Mouse (Mus musculus): Measurements from ENCODE around the gene Rnf26. TPM values are rescaled to one million over a fixed set of nuclear protein-coding genes. Genes with fewer than 3 reads are reported as not detected.

The Rnf26 gene
- polyA plus RNA-seq, 1 experiment from 2014 or later: 18.8 TPM

- WGBS: 60% methylated on average over 3 of the region's 3 CpGs
- TF ChIP-seq CTCF (IDR thresholded peaks at IDR 0.05; ENCODE audit: low read depth): no peak
- Histone ChIP-seq H3K9me3 (ENCODE audit: control insufficient read depth) (no peaks in the 10 kb centered on the region), H3K9ac (ENCODE audit: low read depth, low read length) (no peak overlapping the region), H3K27ac (ENCODE audit: low read depth, low read length) (no peak overlapping the region), H3K36me3 (ENCODE audit: control insufficient read depth, insufficient read depth) (no peaks in the 10 kb centered on the region), H3K4me2 (replicated peaks; ENCODE audit: low read depth) (no peak overlapping the region), H3K4me1 (replicated peaks; ENCODE audit: control insufficient read depth, insufficient read depth, low read length) (0 out of 2 replicates have a peak, but pooled peaks cover 4% of the 10 kb centered on the region), H3K27me3 (replicated peaks; ENCODE audit: control insufficient read depth, insufficient read depth, low read length) (peaks cover 8% of the 10 kb centered on the region; the same call in 1 of the 2 replicates), H3K4me3 (ENCODE audit: low read depth, low read length) (no peak overlapping the region)
- ATAC-seq: no peak
Observed at GRCm38 (mm10) chr9:44127351-44127801, 14.1 kb upstream of the Rnf26 start.

- H3K4me3 ChIP-seq (ENCODE audit: low read depth, low read length): no peak overlapping the region
- WGBS: 83% methylated on average over 3 of the region's 3 CpGs
- no peak for TF ChIP-seq CTCF (IDR thresholded peaks at IDR 0.05; ENCODE audit: low read depth)
- no peak overlapping the region for H3K27ac ChIP-seq (ENCODE audit: low read depth, low read length)
- H3K27me3 ChIP-seq (replicated peaks; ENCODE audit: control insufficient read depth, insufficient read depth, low read length): peaks cover 6% of the 10 kb centered on the region; the same call in 1 of the 2 replicates
- 0 out of 2 replicates have a peak, but pooled peaks cover 4% of the 10 kb centered on the region for H3K4me1 ChIP-seq (replicated peaks; ENCODE audit: control insufficient read depth, insufficient read depth, low read length)
- no peak overlapping the region for H3K4me2 ChIP-seq (replicated peaks; ENCODE audit: low read depth)
- no peaks in the 10 kb centered on the region for H3K9me3 ChIP-seq (ENCODE audit: control insufficient read depth)
- H3K9ac ChIP-seq (ENCODE audit: low read depth, low read length): no peak overlapping the region
- no peak for ATAC-seq
- no peaks in the 10 kb centered on the region for H3K36me3 ChIP-seq (ENCODE audit: control insufficient read depth, insufficient read depth)
Observed at GRCm38 (mm10) chr9:44126746-44127145, 13.4 kb upstream of the Rnf26 start.

- 0 out of 2 replicates have a peak, but pooled peaks cover 6% of the 10 kb centered on the region for H3K27me3 ChIP-seq (replicated peaks; ENCODE audit: control insufficient read depth, insufficient read depth, low read length)
- H3K27ac ChIP-seq (ENCODE audit: low read depth, low read length): no peak overlapping the region; the same call in 1 of the 2 replicates
- ATAC-seq: no peak
- no peak overlapping the region for H3K4me3 ChIP-seq (ENCODE audit: low read depth, low read length)
- peak overlapping the region; percentile 35 for H3K4me2 ChIP-seq (replicated peaks; ENCODE audit: low read depth)
- 27% methylated on average over 18 of the region's 18 CpGs for WGBS
- H3K4me1 ChIP-seq (replicated peaks; ENCODE audit: control insufficient read depth, insufficient read depth, low read length): 0 out of 2 replicates have a peak, but pooled peaks cover 4% of the 10 kb centered on the region
- H3K9ac ChIP-seq (ENCODE audit: low read depth, low read length): no peak overlapping the region
- no peaks in the 10 kb centered on the region for H3K9me3 ChIP-seq (ENCODE audit: control insufficient read depth)
- TF ChIP-seq CTCF (IDR thresholded peaks at IDR 0.05; ENCODE audit: low read depth): peak; percentile 94
- no peaks in the 10 kb centered on the region for H3K36me3 ChIP-seq (ENCODE audit: control insufficient read depth, insufficient read depth)
Observed at GRCm38 (mm10) chr9:44125546-44126428, 12.5 kb upstream of the Rnf26 start.

- H3K9me3 ChIP-seq (ENCODE audit: control insufficient read depth): no peaks in the 10 kb centered on the region
- 76% methylated on average over 5 of the region's 5 CpGs for WGBS
- H3K4me3 ChIP-seq (ENCODE audit: low read depth, low read length): no peak overlapping the region
- no peaks in the 10 kb centered on the region for H3K36me3 ChIP-seq (ENCODE audit: control insufficient read depth, insufficient read depth)
- 0 out of 2 replicates have a peak, but pooled peaks cover 4% of the 10 kb centered on the region for H3K4me1 ChIP-seq (replicated peaks; ENCODE audit: control insufficient read depth, insufficient read depth, low read length)
- H3K4me2 ChIP-seq (replicated peaks; ENCODE audit: low read depth): no peak overlapping the region
- no peak overlapping the region for H3K9ac ChIP-seq (ENCODE audit: low read depth, low read length)
- 0 out of 2 replicates have a peak, but pooled peaks cover 2% of the 10 kb centered on the region for H3K27me3 ChIP-seq (replicated peaks; ENCODE audit: control insufficient read depth, insufficient read depth, low read length)
- no peak for TF ChIP-seq CTCF (IDR thresholded peaks at IDR 0.05; ENCODE audit: low read depth)
- ATAC-seq: no peak
- no peak overlapping the region for H3K27ac ChIP-seq (ENCODE audit: low read depth, low read length)
Observed at GRCm38 (mm10) chr9:44125026-44125425, 11.7 kb upstream of the Rnf26 start.

- Histone ChIP-seq H3K4me1 (replicated peaks; ENCODE audit: control insufficient read depth, insufficient read depth, low read length) (0 out of 2 replicates have a peak, but pooled peaks cover 4% of the 10 kb centered on the region), H3K9ac (ENCODE audit: low read depth, low read length) (no peak overlapping the region), H3K4me3 (ENCODE audit: low read depth, low read length) (no peak overlapping the region), H3K36me3 (ENCODE audit: control insufficient read depth, insufficient read depth) (no peaks in the 10 kb centered on the region), H3K4me2 (replicated peaks; ENCODE audit: low read depth) (no peak overlapping the region), H3K27me3 (replicated peaks; ENCODE audit: control insufficient read depth, insufficient read depth, low read length) (no peaks in the 10 kb centered on the region), H3K27ac (ENCODE audit: low read depth, low read length) (no peak overlapping the region), H3K9me3 (ENCODE audit: control insufficient read depth) (no peaks in the 10 kb centered on the region)
- WGBS: 71% methylated on average over 6 of the region's 6 CpGs
- peak; percentile 73 for TF ChIP-seq CTCF (IDR thresholded peaks at IDR 0.05; ENCODE audit: low read depth)
- ATAC-seq: no peak
Observed at GRCm38 (mm10) chr9:44124317-44124716, 11.0 kb upstream of the Rnf26 start.

GRCm38 (mm10) chr9:44119948-44120465 lies 6.7 kb upstream of the Rnf26 start:
- no peak for TF ChIP-seq CTCF (IDR thresholded peaks at IDR 0.05; ENCODE audit: low read depth)
- ATAC-seq: no peak
- H3K27ac ChIP-seq (ENCODE audit: low read depth, low read length): no peak overlapping the region
- no peak overlapping the region for H3K4me2 ChIP-seq (replicated peaks; ENCODE audit: low read depth)
- H3K36me3 ChIP-seq (ENCODE audit: control insufficient read depth, insufficient read depth): no peaks in the 10 kb centered on the region
- no peaks in the 10 kb centered on the region for H3K27me3 ChIP-seq (replicated peaks; ENCODE audit: control insufficient read depth, insufficient read depth, low read length)
- no peak overlapping the region for H3K4me3 ChIP-seq (ENCODE audit: low read depth, low read length)
- H3K4me1 ChIP-seq (replicated peaks; ENCODE audit: control insufficient read depth, insufficient read depth, low read length): no peaks in the 10 kb centered on the region
- WGBS: 68% methylated on average over 8 of the region's 8 CpGs
- no peak overlapping the region for H3K9ac ChIP-seq (ENCODE audit: low read depth, low read length)
- no peaks in the 10 kb centered on the region for H3K9me3 ChIP-seq (ENCODE audit: control insufficient read depth)

Measured in intestine, postnatal 0 days (tissue).